Mouse (Mus musculus) neural tube, embryonic 14.5 days (tissue): ENCODE measurements at regions not wholly inside any gene's neighbourhood (a gene's known extent, or its start where the extent isn't known, plus 50 kb on each side); places are given as distances from the start of the nearest gene placed in this dataset.
A peak's percentile ranks its signal among the peaks of the same experiment; 100 is the strongest.

Experiments
- ATAC-seq: fragments of 200-750 bp; cut with Nextera tagmentation; 2 replicates; pipeline ENCODE4 v1.8.0; 2017; ENCODE audit warnings: low read depth, mild to moderate bottlenecking, moderate TSS enrichment, moderate library complexity
- H3K27ac ChIP-seq: fragments of 300-500 bp; sonication (generic); 2 replicates; pipeline ENCODE4 v1.5.1; 2014; ENCODE audit warnings: low read depth, mild to moderate bottlenecking, control low read depth, low read length, moderate library complexity, mixed read lengths
- H3K27me3 ChIP-seq: fragments of 300-500 bp; sonication (generic); 2 replicates; pipeline ENCODE4 v1.6.1; 2014; ENCODE audit warnings: low read length; ENCODE audit not compliant: control insufficient read depth, insufficient read depth
- H3K36me3 ChIP-seq: fragments of 300-500 bp; sonication (generic); 2 replicates; pipeline ENCODE4 v1.6.1; 2014; ENCODE audit warnings: low read length, mixed read lengths; ENCODE audit not compliant: control insufficient read depth, insufficient read depth
- H3K4me1 ChIP-seq: fragments of 300-500 bp; sonication (generic); 2 replicates; pipeline ENCODE4 v1.6.1; 2014; ENCODE audit warnings: low read length; ENCODE audit not compliant: control insufficient read depth, insufficient read depth
- H3K4me2 ChIP-seq: fragments of 300-500 bp; sonication (generic); 2 replicates; pipeline ENCODE4 v1.6.1; 2014; ENCODE audit warnings: mild to moderate bottlenecking, low read depth, low read length, control low read depth
- H3K4me3 ChIP-seq: fragments of 300-500 bp; sonication (generic); 2 replicates; pipeline ENCODE4 v1.5.1; 2014; ENCODE audit warnings: low read depth, low read length, control low read depth, mixed read lengths
- H3K9ac ChIP-seq: fragments of 300-500 bp; sonication (generic); replicated peaks from 2 replicates; pipeline ENCODE4 v1.6.1; 2014; ENCODE audit warnings: low read depth, mild to moderate bottlenecking, control low read depth, low read length, mixed read lengths
- H3K9me3 ChIP-seq: fragments of 300-500 bp; sonication (generic); 2 replicates; pipeline ENCODE4 v1.6.1; 2016; ENCODE audit warnings: low read length; ENCODE audit not compliant: control insufficient read depth
- WGBS: fragments of 180-500 bp; shearing (Covaris S2); extraction: QIAGEN DNeasy Blood & Tissue Kit; methylation state at CpG from one replicate; pipeline ENCODE4 v1.1.7; 2014; 5-methylcytosine and 5-hydroxymethylcytosine counted together

- H3K4me2 ChIP-seq = peak overlapping the region; percentile 35; the same call in 1 of the 2 replicates
- no peak for ATAC-seq
- WGBS = 72% methylated on average over 2 of the region's 2 CpGs
- H3K4me3 ChIP-seq = no peak overlapping the region
- peaks cover 21% of the 10 kb centered on the region; the same call in 1 of the 2 replicates for H3K4me1 ChIP-seq
- H3K27ac ChIP-seq = peak overlapping the region; percentile 76; the same call in 1 of the 2 replicates
- H3K9ac ChIP-seq = no peak overlapping the region
- no peaks in the 10 kb centered on the region for H3K36me3 ChIP-seq
- H3K27me3 ChIP-seq = no peaks in the 10 kb centered on the region
- H3K9me3 ChIP-seq = no peaks in the 10 kb centered on the region
These were observed 287.5 kb downstream of the Gm11361 start for GRCm38 (mm10) chr13:28544819-28545180.

- Histone ChIP-seq H3K36me3 (no peaks in the 10 kb centered on the region), H3K9ac (peak overlapping the region; percentile 37; the same call in 1 of the 2 replicates), H3K4me2 (peak overlapping the region; percentile 35; the same call in 1 of the 2 replicates), H3K4me1 (peaks cover 21% of the 10 kb centered on the region; the same call in 1 of the 2 replicates), H3K27ac (peak overlapping the region; percentile 76), H3K4me3 (peak overlapping the region; percentile 21), H3K27me3 (no peaks in the 10 kb centered on the region), H3K9me3 (no peaks in the 10 kb centered on the region)
- 11% methylated on average over 16 of the region's 17 CpGs for WGBS
- ATAC-seq = peak; percentile 74
These were observed 286.9 kb downstream of the Gm11361 start for GRCm38 (mm10) chr13:28544003-28544818.

- Histone ChIP-seq H3K9me3 (no peaks in the 10 kb centered on the region), H3K36me3 (no peaks in the 10 kb centered on the region), H3K27ac (no peak overlapping the region), H3K4me2 (no peak overlapping the region), H3K9ac (no peak overlapping the region), H3K4me1 (peaks cover 21% of the 10 kb centered on the region; the same call in 1 of the 2 replicates), H3K4me3 (no peak overlapping the region), H3K27me3 (no peaks in the 10 kb centered on the region)
- no peak for ATAC-seq
- 89% methylated on average over 3 of the region's 3 CpGs for WGBS
These were observed 284.3 kb downstream of the Gm11361 start for GRCm38 (mm10) chr13:28541607-28542006.

GRCm38 (mm10) chr13:28533080-28533479 is 275.8 kb downstream of the Gm11361 start:
- Histone ChIP-seq H3K27me3 (no peaks in the 10 kb centered on the region), H3K4me3 (no peak overlapping the region), H3K27ac (no peak overlapping the region), H3K4me1 (no peaks in the 10 kb centered on the region), H3K36me3 (no peaks in the 10 kb centered on the region), H3K9ac (no peak overlapping the region), H3K4me2 (no peak overlapping the region), H3K9me3 (no peaks in the 10 kb centered on the region)
- no peak for ATAC-seq
- WGBS = 93% methylated on average over 1 of the region's 1 CpGs

- 53% methylated on average over 3 of the region's 3 CpGs for WGBS
- Histone ChIP-seq H3K4me3 (no peak overlapping the region), H3K9me3 (no peaks in the 10 kb centered on the region), H3K9ac (no peak overlapping the region), H3K4me1 (no peaks in the 10 kb centered on the region), H3K4me2 (no peak overlapping the region), H3K27me3 (no peaks in the 10 kb centered on the region), H3K27ac (no peak overlapping the region), H3K36me3 (no peaks in the 10 kb centered on the region)
- peak; percentile 68; the same call in 1 of the 2 replicates for ATAC-seq
These were observed 274.9 kb downstream of the Gm11361 start for GRCm38 (mm10) chr13:28532278-28532677.

GRCm38 (mm10) chr13:28531534-28531999 is 274.2 kb downstream of the Gm11361 start:
- no peak overlapping the region for H3K4me3 ChIP-seq
- H3K9ac ChIP-seq = no peak overlapping the region
- no peak overlapping the region for H3K4me2 ChIP-seq
- H3K4me1 ChIP-seq = no peaks in the 10 kb centered on the region
- no peak overlapping the region for H3K27ac ChIP-seq
- WGBS = 86% methylated on average over 5 of the region's 5 CpGs
- no peaks in the 10 kb centered on the region for H3K36me3 ChIP-seq
- H3K27me3 ChIP-seq = no peaks in the 10 kb centered on the region
- no peaks in the 10 kb centered on the region for H3K9me3 ChIP-seq
- no peak for ATAC-seq

GRCm38 (mm10) chr13:28530947-28531346 is 273.6 kb downstream of the Gm11361 start:
- no peak overlapping the region for H3K4me2 ChIP-seq
- no peaks in the 10 kb centered on the region for H3K27me3 ChIP-seq
- H3K4me3 ChIP-seq = no peak overlapping the region
- ATAC-seq = no peak
- H3K36me3 ChIP-seq = no peaks in the 10 kb centered on the region
- WGBS = 91% methylated on average over 3 of the region's 3 CpGs
- no peaks in the 10 kb centered on the region for H3K9me3 ChIP-seq
- H3K4me1 ChIP-seq = no peaks in the 10 kb centered on the region
- H3K27ac ChIP-seq = no peak overlapping the region
- H3K9ac ChIP-seq = no peak overlapping the region

- Histone ChIP-seq H3K27me3 (no peaks in the 10 kb centered on the region), H3K9ac (no peak overlapping the region), H3K36me3 (no peaks in the 10 kb centered on the region), H3K4me2 (no peak overlapping the region), H3K4me1 (no peaks in the 10 kb centered on the region), H3K9me3 (no peaks in the 10 kb centered on the region), H3K4me3 (no peak overlapping the region), H3K27ac (peak overlapping the region; percentile 4; the same call in 1 of the 2 replicates)
- 65% methylated on average over 4 of the region's 4 CpGs for WGBS
- ATAC-seq = no peak
These were observed 271.7 kb downstream of the Gm11361 start for GRCm38 (mm10) chr13:28528898-28529511.

GRCm38 (mm10) chr13:28526299-28526698 is 269.0 kb downstream of the Gm11361 start:
- Histone ChIP-seq H3K36me3 (no peaks in the 10 kb centered on the region), H3K4me3 (no peak overlapping the region), H3K4me1 (no peaks in the 10 kb centered on the region), H3K27ac (no peak overlapping the region), H3K9ac (no peak overlapping the region), H3K4me2 (no peak overlapping the region), H3K9me3 (no peaks in the 10 kb centered on the region), H3K27me3 (no peaks in the 10 kb centered on the region)
- ATAC-seq = no peak
- WGBS = 94% methylated on average over 1 of the region's 1 CpGs
